Mouse (Mus musculus) spleen, adult 2 months (tissue): ENCODE data around the gene Ano7. TPM values are rescaled to one million over a fixed set of nuclear protein-coding genes. Genes with fewer than 3 reads are reported as not detected.
A peak's percentile ranks its signal among the peaks of the same experiment; 100 is the strongest.

ENCODE experiments used
- DNase-seq, 2 experiments: peaks; one replicate each; pipeline versions ENCODE4 v3.0.0 to v3.0.0-alpha.2; 2012 to 2021; ENCODE audit warnings: low spot score in 2 of 2, low read depth in 1 of 2
- H3K27ac ChIP-seq: fragments of 200-500 bp; 2 replicates; pipeline ENCODE4 v1.5.1; 2012; ENCODE audit warnings: low read length, inconsistent platforms; ENCODE audit not compliant: insufficient read depth
- H3K27me3 ChIP-seq: fragments of 200-500 bp; 2 replicates; pipeline ENCODE4 v1.6.1; 2012; ENCODE audit warnings: mild to moderate bottlenecking, moderate library complexity, low read length, inconsistent platforms; ENCODE audit not compliant: control insufficient read depth, insufficient read depth
- H3K36me3 ChIP-seq: fragments of 200-500 bp; 2 replicates; pipeline ENCODE4 v1.6.1; 2012; ENCODE audit warnings: mild to moderate bottlenecking, low read length, inconsistent platforms; ENCODE audit not compliant: control insufficient read depth, insufficient read depth
- H3K4me1 ChIP-seq: fragments of 200-500 bp; 2 replicates; pipeline ENCODE4 v1.6.1; 2011; ENCODE audit warnings: inconsistent platforms; ENCODE audit not compliant: control insufficient read depth, insufficient read depth, insufficient read length
- H3K4me3 ChIP-seq: fragments of 200-500 bp; 2 replicates; pipeline ENCODE4 v1.5.1; 2011; ENCODE audit warnings: mild to moderate bottlenecking, inconsistent platforms; ENCODE audit not compliant: insufficient read depth, insufficient read length; ENCODE audit errors: extremely low read depth
- CTCF ChIP-seq: fragments of 200-500 bp; IDR thresholded peaks from 2 replicates; pipeline ENCODE4 v1.5.1; 2011; ENCODE audit warnings: mild to moderate bottlenecking, inconsistent platforms; ENCODE audit not compliant: insufficient read depth, insufficient read length, insufficient replicate concordance; ENCODE audit errors: extremely low read depth
- POLR2A ChIP-seq: fragments of 200-500 bp; IDR thresholded peaks from 2 replicates; pipeline ENCODE4 v1.6.1; 2011; ENCODE audit warnings: low read depth, low read length, inconsistent platforms
- WGBS: fragments of 180-500 bp; shearing (Covaris S2); methylation state at CpG from one replicate; pipeline ENCODE4 v1.1.7; 2018; 5-methylcytosine and 5-hydroxymethylcytosine counted together
- polyA plus RNA-seq: library from polyadenylated mRNA; depleted of rRNA; stranded (reverse); fragments of >200 nt; gene quantifications from 2 replicates; pipeline ENCODE4 v1.2.3, GENCODE M21; 2012

Ano7 gene
- polyA plus RNA-seq, 1 experiment, result 0.85 TPM

DNA sequence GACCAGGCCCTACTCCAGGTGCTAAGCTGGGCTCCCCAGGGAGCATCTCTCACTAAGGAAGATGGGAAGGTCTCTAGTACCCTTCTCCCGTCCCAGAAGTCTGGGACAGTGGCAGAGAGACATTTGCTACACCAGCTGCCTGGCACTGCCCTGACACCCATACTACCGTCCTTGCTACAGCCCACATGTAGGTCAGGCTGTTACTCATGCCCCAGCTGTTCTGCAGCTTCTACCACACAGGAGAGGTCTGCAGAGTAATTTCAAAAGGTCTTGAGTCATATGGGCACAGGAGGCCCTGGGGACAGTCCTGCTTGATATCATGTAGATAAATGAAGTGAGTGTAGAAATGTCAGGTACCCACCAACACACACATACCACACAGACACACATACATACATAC is 15.2 kb downstream of the Ano7 start:
- Histone ChIP-seq H3K27me3 (no peaks in the 10 kb centered on the region), H3K4me1 (no peaks in the 10 kb centered on the region), H3K36me3 (no peaks in the 10 kb centered on the region), H3K4me3 (no peak overlapping the region), H3K27ac (no peak overlapping the region)
- TF ChIP-seq CTCF, result no peak
- no peak for TF ChIP-seq POLR2A
- no peak for DNase-seq
- WGBS, result 84% methylated on average over 2 of the region's 2 CpGs

DNA sequence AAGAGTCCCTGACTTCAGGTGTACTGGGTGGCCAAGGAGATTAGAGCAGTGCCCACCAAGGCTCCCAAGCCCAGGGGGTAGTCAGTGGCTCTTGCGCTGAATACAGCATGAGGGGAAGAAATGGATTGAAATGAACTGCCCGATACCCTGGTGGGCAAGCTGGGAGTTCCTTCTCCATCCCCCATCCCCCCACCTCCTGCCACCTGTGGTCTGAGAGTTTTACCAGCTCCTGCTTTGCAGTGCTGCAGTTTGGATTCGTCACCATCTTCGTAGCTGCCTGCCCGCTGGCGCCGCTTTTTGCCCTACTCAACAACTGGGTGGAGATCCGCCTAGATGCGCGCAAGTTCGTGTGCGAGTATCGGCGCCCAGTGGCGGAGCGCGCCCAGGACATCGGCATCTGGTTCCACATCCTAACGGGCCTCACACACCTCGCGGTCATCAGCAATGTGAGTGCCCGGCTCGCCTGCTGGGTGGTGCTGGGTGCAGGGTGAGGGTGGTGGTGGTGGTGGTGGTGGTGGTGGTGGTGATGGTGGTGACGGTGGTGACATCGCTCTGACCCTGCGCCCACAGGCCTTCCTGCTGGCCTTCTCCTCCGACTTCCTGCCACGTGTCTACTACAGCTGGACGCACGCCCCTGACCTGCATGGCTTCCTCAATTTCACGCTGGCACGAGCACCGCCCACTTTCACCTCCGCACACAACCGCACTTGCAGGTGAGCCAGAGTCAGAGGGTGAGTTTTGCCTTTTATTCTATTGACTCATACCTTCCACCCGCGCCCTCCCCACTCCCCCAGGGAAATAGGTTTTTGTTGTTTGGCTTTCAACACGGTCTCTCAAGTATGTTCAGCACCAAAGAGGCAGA is 27.7 kb downstream of the Ano7 start:
- TF ChIP-seq POLR2A (no peak), CTCF (no peak)
- Histone ChIP-seq H3K27me3 (no peaks in the 10 kb centered on the region), H3K27ac (no peak overlapping the region), H3K4me1 (peaks cover 7% of the 10 kb centered on the region; the same call in 1 of the 2 replicates), H3K36me3 (no peaks in the 10 kb centered on the region; the same call in 1 of the 2 replicates), H3K4me3 (peak overlapping the region; percentile 56)
- DNase-seq, result peak; percentile 35 to 56
- 9% methylated on average over 38 of the region's 38 CpGs for WGBS

- WGBS, result 57% methylated on average over 4 of the region's 4 CpGs
These were observed 29.7 kb downstream of the Ano7 start for GRCm38 (mm10) chr1:93403403-93403802.

GRCm38 (mm10) chr1:93432087-93432486 is 58.4 kb downstream of the Ano7 start:
- no peak overlapping the region for H3K4me3 ChIP-seq
- H3K27ac ChIP-seq, result no peak overlapping the region
- peaks cover 30% of the 10 kb centered on the region for H3K36me3 ChIP-seq
- no peaks in the 10 kb centered on the region for H3K4me1 ChIP-seq
- 90% methylated on average over 6 of the region's 6 CpGs for WGBS
- DNase-seq, result no peak
- H3K27me3 ChIP-seq, result no peaks in the 10 kb centered on the region
- TF ChIP-seq POLR2A (no peak), CTCF (no peak)

More at GRCm38 (mm10) chr1:93403403-93403802, 29.7 kb downstream of the Ano7 start:
- no peak overlapping the region for H3K4me3 ChIP-seq
- no peaks in the 10 kb centered on the region for H3K27me3 ChIP-seq
- no peak overlapping the region for H3K27ac ChIP-seq
- H3K36me3 ChIP-seq, result peaks cover 15% of the 10 kb centered on the region
- no peak for TF ChIP-seq CTCF
- peaks cover 7% of the 10 kb centered on the region; the same call in 1 of the 2 replicates for H3K4me1 ChIP-seq
- DNase-seq, result no peak

GRCm38 (mm10) chr1:93439321-93439720 is 65.6 kb downstream of the Ano7 start:
- Histone ChIP-seq H3K36me3 (peaks cover 22% of the 10 kb centered on the region), H3K4me3 (no peak overlapping the region), H3K4me1 (0 out of 2 replicates have a peak, but pooled peaks cover 2% of the 10 kb centered on the region), H3K27ac (no peak overlapping the region), H3K27me3 (no peaks in the 10 kb centered on the region)
- WGBS, result 98% methylated on average over 1 of the region's 1 CpGs
- DNase-seq, result no peak
- no peak for TF ChIP-seq CTCF
- no peak for TF ChIP-seq POLR2A

DNA sequence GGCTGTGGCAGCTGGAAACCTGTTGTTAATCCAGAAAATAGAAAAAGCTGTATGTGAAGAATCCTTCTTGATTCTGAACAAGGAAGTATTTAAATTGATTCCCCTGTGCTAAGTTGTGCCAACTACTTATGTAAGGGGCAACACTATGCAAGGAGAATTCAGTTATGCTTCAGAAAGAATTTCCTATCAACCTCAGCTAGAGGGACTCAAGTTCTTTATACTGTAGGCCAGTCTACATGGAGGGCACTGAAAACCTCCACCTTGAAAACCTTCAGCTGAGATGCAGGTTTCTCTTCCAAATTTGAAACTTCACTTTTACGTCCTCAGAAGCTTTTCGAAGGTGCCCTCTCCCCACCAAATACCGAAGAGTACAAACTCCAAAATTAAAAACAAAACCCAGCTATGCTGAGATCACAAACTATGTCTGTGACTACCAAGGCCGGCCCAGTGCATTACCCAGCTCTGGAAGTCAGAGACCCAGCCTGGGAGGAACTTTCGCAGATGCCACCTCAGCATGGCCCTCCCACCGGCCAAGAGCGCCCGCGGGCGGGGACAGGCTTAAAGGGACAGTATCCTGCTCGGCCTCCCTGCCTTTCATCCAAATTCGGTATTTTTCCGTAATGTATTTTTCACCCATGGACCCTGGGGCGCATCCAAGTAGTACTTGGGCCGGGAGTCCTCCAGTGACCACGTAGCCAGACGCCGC is 70.8 kb downstream of the Ano7 start:
- H3K4me3 ChIP-seq, result peak overlapping the region; percentile 87
- DNase-seq, result peak in 1 of 2 experiments; percentile 59
- no peak for TF ChIP-seq POLR2A
- no peak for TF ChIP-seq CTCF
- peaks cover 7% of the 10 kb centered on the region for H3K36me3 ChIP-seq
- H3K27ac ChIP-seq, result peak overlapping the region; percentile 83
- 2% methylated on average over 18 of the region's 18 CpGs for WGBS
- no peaks in the 10 kb centered on the region for H3K27me3 ChIP-seq
- 0 out of 2 replicates have a peak, but pooled peaks cover 2% of the 10 kb centered on the region for H3K4me1 ChIP-seq
